Mouse (Mus musculus) megakaryocyte, embryonic 14.5 days (primary cell): ENCODE data around the gene Itpka. TPM values are rescaled to one million over a fixed set of nuclear protein-coding genes. Genes with fewer than 3 reads are reported as not detected.

Experiments
- H3K27me3 ChIP-seq: replicated peaks from 2 replicates; pipeline ENCODE3; 2012; ENCODE audit warnings: inconsistent platforms
- H3K36me3 ChIP-seq: replicated peaks from 2 replicates; pipeline ENCODE3; 2012; ENCODE audit warnings: low read length, inconsistent platforms, mixed read lengths
- H3K4me1 ChIP-seq: 2 replicates; pipeline ENCODE4 v1.6.1; 2012; ENCODE audit warnings: inconsistent platforms
- H3K4me3 ChIP-seq: replicated peaks from 2 replicates; pipeline ENCODE3; 2012; ENCODE audit warnings: moderate library complexity, mild to moderate bottlenecking, inconsistent platforms
- H3K9me3 ChIP-seq: 2 replicates; pipeline ENCODE4 v1.6.1; 2012; ENCODE audit warnings: inconsistent platforms
- FLI1 ChIP-seq: IDR thresholded peaks from 2 replicates; pipeline ENCODE4 v1.6.1; 2012; ENCODE audit warnings: low read length, inconsistent platforms, mixed read lengths
- GATA1 ChIP-seq: IDR thresholded peaks from 3 replicates; pipeline ENCODE4 v1.6.1; 2012; ENCODE audit warnings: mixed read lengths, low read length, inconsistent platforms, borderline replicate concordance
- polyA plus RNA-seq: library from polyadenylated mRNA; stranded (reverse); fragments of >175 nt; gene quantifications from 2 replicates; pipeline ENCODE4 v1.2.3, GENCODE M21; 2012; ENCODE audit warnings: low replicate concordance; ENCODE audit not compliant: insufficient read depth

Itpka gene
- polyA plus RNA-seq, 1 experiment = 0.04 TPM

DNA sequence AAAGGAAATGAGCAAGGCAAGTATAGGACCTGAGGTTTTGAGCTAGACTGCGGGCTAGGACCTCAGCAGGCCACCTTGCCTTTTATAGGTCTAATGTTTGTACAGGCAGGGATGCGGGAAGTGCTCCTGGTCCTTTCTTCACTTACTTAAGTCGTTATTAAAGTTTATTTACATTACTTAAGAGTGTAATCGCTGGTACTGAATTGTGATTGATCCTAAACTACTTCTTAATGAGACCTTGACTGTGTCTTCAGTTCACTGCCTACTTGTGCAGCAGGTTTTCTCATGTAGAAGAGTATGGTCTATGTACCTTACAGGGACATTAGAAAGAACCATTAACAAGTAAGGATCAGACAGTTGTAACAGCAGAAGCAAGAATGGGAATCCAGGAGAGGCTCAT lies 11.4 kb upstream of the Itpka start:
- no peak overlapping the region for H3K4me3 ChIP-seq
- no peaks in the 10 kb centered on the region for H3K4me1 ChIP-seq
- TF ChIP-seq GATA1 (no peak), FLI1 (no peak)
- H3K36me3 ChIP-seq = peaks cover 97% of the 10 kb centered on the region
- H3K27me3 ChIP-seq = no peaks in the 10 kb centered on the region
- H3K9me3 ChIP-seq = no peaks in the 10 kb centered on the region

GRCm38 (mm10) chr2:119737124-119737523 lies 5.0 kb upstream of the Itpka start:
- Histone ChIP-seq H3K9me3 (no peaks in the 10 kb centered on the region), H3K4me3 (no peak overlapping the region), H3K27me3 (peaks cover 13% of the 10 kb centered on the region), H3K36me3 (peaks cover 37% of the 10 kb centered on the region), H3K4me1 (peaks cover 21% of the 10 kb centered on the region)
- no peak for TF ChIP-seq GATA1
- no peak for TF ChIP-seq FLI1

GRCm38 (mm10) chr2:119740567-119740966 lies 1.6 kb upstream of the Itpka start:
- peaks cover 39% of the 10 kb centered on the region for H3K27me3 ChIP-seq
- H3K4me1 ChIP-seq = peaks cover 48% of the 10 kb centered on the region
- no peak for TF ChIP-seq GATA1
- no peak for TF ChIP-seq FLI1
- peaks cover 2% of the 10 kb centered on the region for H3K36me3 ChIP-seq
- H3K4me3 ChIP-seq = peak overlapping the region; percentile 97
- H3K9me3 ChIP-seq = no peaks in the 10 kb centered on the region

GRCm38 (mm10) chr2:119742461-119743175 lies 481 bp downstream of the Itpka start:
- TF ChIP-seq FLI1 (no peak), GATA1 (no peak)
- peaks cover 48% of the 10 kb centered on the region for H3K4me1 ChIP-seq
- H3K4me3 ChIP-seq = peak overlapping the region; percentile 97
- H3K9me3 ChIP-seq = no peaks in the 10 kb centered on the region
- H3K36me3 ChIP-seq = no peaks in the 10 kb centered on the region
- H3K27me3 ChIP-seq = peaks cover 44% of the 10 kb centered on the region

- Histone ChIP-seq H3K27me3 (peaks cover 48% of the 10 kb centered on the region), H3K9me3 (no peaks in the 10 kb centered on the region), H3K4me3 (peak overlapping the region; percentile 97), H3K4me1 (peaks cover 48% of the 10 kb centered on the region), H3K36me3 (no peaks in the 10 kb centered on the region)
- no peak for TF ChIP-seq GATA1
- TF ChIP-seq FLI1 = no peak
Measured at GRCm38 (mm10) chr2:119743176-119743807, 1.2 kb downstream of the Itpka start.

DNA sequence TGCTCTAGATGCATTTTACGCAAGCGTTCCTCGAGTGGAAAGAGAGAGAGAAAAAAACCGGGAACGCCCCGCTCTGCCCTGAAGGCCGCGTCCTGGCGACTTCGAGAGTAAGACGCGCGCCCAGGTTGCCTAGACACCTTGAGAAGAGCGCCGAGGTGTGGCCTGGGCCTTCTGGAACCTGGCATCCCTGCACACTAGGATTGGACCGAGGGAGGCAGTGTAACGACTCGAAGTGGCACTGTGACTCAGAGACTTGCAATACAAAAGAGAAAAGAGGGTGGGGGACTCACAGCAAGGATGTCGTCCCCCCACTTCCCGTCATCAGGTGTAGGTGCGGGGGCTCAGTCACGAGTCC lies 1.6 kb downstream of the Itpka start:
- no peak overlapping the region for H3K4me3 ChIP-seq
- H3K36me3 ChIP-seq = no peaks in the 10 kb centered on the region
- H3K27me3 ChIP-seq = peaks cover 46% of the 10 kb centered on the region

GRCm38 (mm10) chr2:119744163-119745111 lies 2.3 kb downstream of the Itpka start:
- TF ChIP-seq FLI1 (no peak), GATA1 (no peak)
- peaks cover 48% of the 10 kb centered on the region for H3K4me1 ChIP-seq
- peaks cover 52% of the 10 kb centered on the region for H3K27me3 ChIP-seq
- H3K4me3 ChIP-seq = peak overlapping the region; percentile 73
- H3K9me3 ChIP-seq = no peaks in the 10 kb centered on the region
- H3K36me3 ChIP-seq = no peaks in the 10 kb centered on the region

More for the DNA sequence above, 1.6 kb downstream of the Itpka start:
- Histone ChIP-seq H3K4me1 (peaks cover 48% of the 10 kb centered on the region), H3K9me3 (no peaks in the 10 kb centered on the region)
- TF ChIP-seq FLI1 = no peak
- no peak for TF ChIP-seq GATA1

- Histone ChIP-seq H3K4me3 (no peak overlapping the region), H3K36me3 (no peaks in the 10 kb centered on the region), H3K9me3 (no peaks in the 10 kb centered on the region), H3K4me1 (peaks cover 42% of the 10 kb centered on the region), H3K27me3 (peaks cover 60% of the 10 kb centered on the region)
- TF ChIP-seq GATA1 = no peak
- TF ChIP-seq FLI1 = no peak
Measured at GRCm38 (mm10) chr2:119745281-119745680, 3.1 kb downstream of the Itpka start.

GRCm38 (mm10) chr2:119747554-119747953 lies 5.4 kb downstream of the Itpka start:
- Histone ChIP-seq H3K36me3 (no peaks in the 10 kb centered on the region), H3K27me3 (peaks cover 78% of the 10 kb centered on the region), H3K4me1 (peaks cover 24% of the 10 kb centered on the region), H3K9me3 (no peaks in the 10 kb centered on the region), H3K4me3 (no peak overlapping the region)
- TF ChIP-seq FLI1 (no peak), GATA1 (no peak)
